Mouse (Mus musculus): Measurements from ENCODE around the gene Casp4.

GRCm38 (mm10) chr9:5332441-5332840 is 23.8 kb downstream of the Casp4 start:
- TF ChIP-seq POLR2A (IDR thresholded peaks at IDR 0.05; ENCODE audit: insufficient read length, low read depth) (no peak), CEBPB (IDR thresholded peaks at IDR 0.05; ENCODE audit: insufficient read depth, poor library complexity, severe bottlenecking) (no peak), SRF (IDR thresholded peaks at IDR 0.05; ENCODE audit: control insufficient read depth, insufficient read length, low read depth) (no peak), E2F4 (IDR thresholded peaks at IDR 0.05; ENCODE audit: insufficient read depth) (no peak), USF1 (IDR thresholded peaks at IDR 0.05; ENCODE audit: low read depth) (no peak)
